Mouse (Mus musculus) cerebellum, adult 9-10 months (tissue): ENCODE measurements around the gene Ndufa8.

Source experiments
- DNase-seq: peaks from one replicate; pipeline ENCODE4 v3.0.0; 2022

Ndufa8 gene

GRCm38 (mm10) chr2:36040872-36041271, 8.3 kb downstream of the Ndufa8 start:
- no peak for DNase-seq

GRCm38 (mm10) chr2:36039297-36039985, 9.8 kb downstream of the Ndufa8 start:
- DNase-seq = no peak

- DNase-seq = no peak
Observed at GRCm38 (mm10) chr2:36035413-36036081, 13.7 kb downstream of the Ndufa8 start.

DNA sequence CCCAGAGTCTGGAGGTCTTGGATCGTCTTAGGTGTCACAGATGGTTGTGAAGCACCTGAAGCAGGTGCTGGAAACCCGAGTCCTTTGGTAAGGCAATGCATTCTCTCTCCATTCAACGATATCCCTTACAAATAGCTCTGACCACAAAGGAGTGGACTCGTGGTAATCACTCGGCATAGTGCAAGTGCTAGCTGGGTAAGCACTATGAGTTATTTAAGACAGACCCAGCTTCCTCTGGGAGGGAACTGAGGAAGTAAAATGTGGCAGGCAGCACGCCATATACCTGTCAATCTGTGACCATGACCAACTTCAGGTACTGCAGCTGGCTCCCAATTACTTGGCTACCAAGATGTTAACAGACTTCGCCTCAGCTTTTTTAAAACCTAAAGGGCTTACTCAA, 14.3 kb downstream of the Ndufa8 start:
- DNase-seq = no peak

- DNase-seq = no peak
Observed at GRCm38 (mm10) chr2:36033966-36034365, 15.2 kb downstream of the Ndufa8 start.

DNA sequence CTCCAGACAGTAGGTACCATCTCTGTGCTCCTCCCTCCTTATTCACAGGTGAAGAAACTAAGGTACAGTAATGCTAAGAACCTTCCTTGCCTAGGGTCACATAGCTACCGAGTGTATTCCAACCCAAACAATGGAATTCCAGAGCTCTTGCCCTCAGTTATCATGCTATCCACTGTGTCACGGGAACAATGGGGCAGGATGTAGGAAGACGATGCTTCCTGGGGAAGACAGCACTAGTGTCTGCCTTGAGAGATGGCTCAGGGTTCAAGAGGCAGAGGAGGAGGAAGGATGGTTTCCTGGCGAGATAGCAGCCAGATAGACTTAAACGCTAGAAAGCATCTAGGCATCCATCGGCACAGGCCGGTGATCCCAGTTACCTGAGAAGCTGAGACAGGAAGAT, 16.3 kb downstream of the Ndufa8 start:
- no peak for DNase-seq

DNA sequence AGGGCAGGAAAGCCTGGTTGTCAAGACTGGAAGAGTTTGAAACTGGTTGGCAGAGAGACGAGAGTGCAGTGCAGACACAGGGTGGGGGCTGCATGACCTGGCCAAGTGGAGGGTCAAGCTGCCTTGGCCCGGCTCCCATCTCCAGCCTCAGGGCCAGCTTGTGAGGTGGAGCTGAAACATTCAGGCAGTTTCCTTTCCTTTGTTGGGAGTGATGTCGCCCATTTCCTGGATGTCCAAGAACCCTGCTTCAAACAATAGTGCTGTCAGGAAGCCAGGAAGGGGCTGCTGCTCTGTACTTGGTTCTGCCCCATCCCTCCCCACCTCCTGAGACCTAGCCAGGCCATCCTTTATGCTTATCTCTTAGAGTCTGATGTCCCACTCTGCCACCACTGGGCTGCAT, 25.9 kb downstream of the Ndufa8 start:
- no peak for DNase-seq

GRCm38 (mm10) chr2:36021385-36022159, 27.6 kb downstream of the Ndufa8 start:
- peak; percentile 57 for DNase-seq

GRCm38 (mm10) chr2:36013010-36013409, 36.2 kb downstream of the Ndufa8 start:
- DNase-seq = no peak

GRCm38 (mm10) chr2:36011331-36011825, 37.8 kb downstream of the Ndufa8 start:
- DNase-seq = no peak

GRCm38 (mm10) chr2:36010579-36010978, 38.6 kb downstream of the Ndufa8 start:
- DNase-seq = no peak

- peak; percentile 29 for DNase-seq
Observed at GRCm38 (mm10) chr2:36009386-36009785, 39.8 kb downstream of the Ndufa8 start.

DNA sequence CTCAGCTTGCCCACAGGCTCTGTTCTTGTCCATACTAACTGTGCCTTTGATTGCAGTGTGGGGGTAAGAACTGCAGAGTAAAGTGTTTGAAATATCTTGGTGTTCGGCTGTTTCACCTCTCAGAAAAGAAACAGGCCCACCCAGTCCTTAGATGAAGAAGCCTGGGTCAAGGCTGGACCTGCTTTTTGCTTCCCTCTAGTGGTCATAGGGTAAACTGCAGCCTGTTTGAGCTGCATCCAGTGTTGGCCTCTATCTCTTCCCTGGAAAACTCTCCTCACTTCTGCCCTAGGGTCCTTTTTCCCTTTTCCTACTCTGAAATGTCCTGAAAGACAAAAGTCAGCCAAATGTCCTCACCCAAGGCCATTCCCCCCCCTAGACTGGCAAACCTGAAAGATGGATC, 41.1 kb downstream of the Ndufa8 start:
- DNase-seq = peak; percentile 44

DNA sequence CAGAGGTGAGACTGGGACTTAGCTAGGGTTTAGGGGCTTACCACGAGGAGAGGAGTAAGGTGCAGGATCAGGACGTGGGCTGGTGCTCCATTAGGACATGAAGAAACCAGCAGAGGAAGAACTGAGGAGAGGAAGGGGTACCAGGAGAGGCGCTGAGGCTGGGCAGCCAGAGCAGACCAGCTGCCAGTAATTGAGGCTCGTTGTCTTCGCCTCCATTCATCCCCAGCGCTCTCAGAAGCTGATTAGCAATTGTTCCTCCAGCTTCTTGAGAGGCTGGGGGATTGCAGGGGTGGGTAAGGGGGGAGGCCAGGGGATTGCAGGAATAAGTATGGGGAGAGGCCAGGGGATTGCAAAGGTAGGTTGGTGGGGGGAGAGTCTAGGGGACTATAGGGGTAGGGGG, 47.0 kb downstream of the Ndufa8 start:
- no peak for DNase-seq

DNA sequence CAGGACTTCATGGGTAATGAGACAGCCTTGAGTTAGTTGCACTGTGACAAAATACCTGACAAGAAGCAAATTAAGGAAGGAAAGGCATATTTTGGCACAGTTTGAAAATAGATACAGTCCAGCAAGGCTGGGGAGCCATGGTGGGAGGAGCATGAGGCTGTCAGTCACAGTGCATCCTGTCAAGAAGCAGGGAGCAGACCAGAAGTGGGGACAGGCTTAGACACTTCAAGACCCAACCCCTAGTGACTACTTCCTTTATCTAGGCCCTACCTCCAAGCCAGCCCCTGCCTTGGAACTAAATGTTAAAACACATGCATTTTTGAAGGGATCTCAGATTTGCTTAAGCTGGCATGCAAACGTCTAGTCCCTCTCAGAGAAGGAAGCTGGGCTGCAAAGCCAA, 48.8 kb downstream of the Ndufa8 start:
- no peak for DNase-seq

GRCm38 (mm10) chr2:35999212-35999611, 50.0 kb downstream of the Ndufa8 start:
- no peak for DNase-seq

DNA sequence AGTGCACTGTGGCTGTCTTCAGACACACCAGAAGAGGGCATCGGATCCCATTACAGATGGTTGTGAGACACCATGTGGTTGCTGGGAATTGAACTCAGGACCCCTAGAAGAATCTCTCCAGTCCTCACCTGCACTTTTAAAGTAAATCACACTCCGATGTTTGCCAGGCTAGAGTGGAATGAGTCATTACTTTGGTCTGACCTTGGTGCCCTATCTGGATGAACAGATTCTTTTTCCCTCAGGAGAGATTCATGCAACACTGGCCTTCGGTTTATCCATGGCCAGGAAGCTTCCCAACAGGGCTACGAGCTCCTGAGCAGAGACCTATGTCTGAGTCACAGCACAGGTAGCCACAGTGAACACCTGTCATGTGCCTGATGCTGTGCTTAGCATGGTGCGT, 50.8 kb downstream of the Ndufa8 start:
- DNase-seq = no peak

DNA sequence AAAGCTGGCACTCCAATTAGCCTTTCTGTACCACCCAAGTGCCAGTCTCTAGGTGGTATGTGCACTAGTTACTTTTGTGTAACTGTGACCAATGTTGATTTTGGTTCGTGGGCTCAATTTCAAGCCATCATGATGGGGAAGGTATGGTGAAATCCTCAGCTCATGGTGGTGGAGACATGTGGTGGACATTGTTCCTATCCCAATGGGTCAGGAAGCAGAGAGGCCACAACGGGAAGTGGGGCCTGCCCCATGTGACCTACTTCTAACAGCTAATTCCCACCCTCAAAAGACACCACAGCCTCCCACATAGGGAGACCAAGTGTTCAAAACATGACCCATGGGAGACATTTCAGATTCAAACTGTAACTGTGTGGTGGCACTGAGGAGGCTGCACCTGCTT, 52.5 kb downstream of the Ndufa8 start:
- no peak for DNase-seq

DNA sequence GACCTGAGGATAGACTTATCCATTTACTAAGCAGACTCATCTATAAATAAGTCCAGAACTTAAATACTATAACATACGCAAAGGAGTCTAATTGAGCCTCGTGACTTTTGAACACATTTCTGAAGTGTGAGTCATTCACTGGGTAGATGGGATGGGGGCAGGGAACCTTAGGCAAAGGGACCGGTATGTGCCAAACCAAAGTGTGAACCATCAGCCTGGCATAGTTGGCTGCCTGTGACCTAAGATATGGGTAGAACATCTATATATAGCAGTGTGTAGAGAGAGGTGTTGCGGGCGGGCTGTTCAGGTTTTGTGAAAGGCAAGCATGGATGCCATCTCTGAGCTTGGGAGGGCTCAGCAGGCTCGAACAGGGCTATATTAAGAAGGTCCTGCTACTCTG, 54.9 kb downstream of the Ndufa8 start:
- no peak for DNase-seq

DNA sequence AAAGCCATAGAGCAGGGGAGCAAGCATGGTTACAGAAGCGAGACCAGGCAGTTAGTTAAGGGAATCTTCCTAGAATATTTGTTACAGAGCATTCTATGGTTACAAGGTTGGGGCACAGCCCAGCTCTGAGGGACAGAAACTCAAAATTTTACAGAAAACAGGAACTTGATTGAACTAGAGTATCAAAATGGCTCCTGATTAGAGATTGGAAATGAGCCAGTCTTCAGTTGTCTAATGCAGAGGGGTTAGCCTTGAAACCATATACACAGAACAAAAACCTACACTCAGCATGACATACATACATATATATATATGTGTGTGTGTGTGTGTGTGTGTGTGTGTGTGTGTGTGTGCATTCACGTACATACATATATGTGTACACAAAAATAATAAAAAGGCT, 55.7 kb downstream of the Ndufa8 start:
- no peak for DNase-seq

DNA sequence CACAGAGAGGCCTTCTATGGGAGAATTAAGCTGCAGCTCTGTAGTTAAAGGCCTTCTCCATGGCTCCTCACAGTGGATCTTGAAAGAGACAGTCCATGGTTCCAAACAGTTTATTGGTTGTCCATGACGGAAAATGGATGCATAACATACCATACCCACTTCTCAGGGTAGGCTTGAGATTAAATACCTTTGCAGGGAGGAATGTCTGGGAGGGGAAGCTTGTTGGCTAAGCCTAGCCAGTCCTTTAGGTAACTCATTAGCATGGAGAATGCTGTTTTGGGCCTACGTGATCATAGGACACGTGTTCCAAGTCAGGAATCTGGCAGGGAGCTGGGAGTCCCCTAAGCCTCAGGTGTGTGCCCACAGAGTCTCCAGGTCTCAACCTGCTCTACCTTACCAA, 56.9 kb downstream of the Ndufa8 start:
- DNase-seq = no peak
